Mouse (Mus musculus) gastrocnemius, postnatal 36 days (tissue): ENCODE measurements around the gene Dhx40. TPM values are rescaled to one million over a fixed set of nuclear protein-coding genes. Genes with fewer than 3 reads are reported as not detected.
"Not testable (repeated sequence)": the region's sequence is repeated elsewhere in the genome, so short reads cannot be mapped to it uniquely, and the experiment has no call there.

ENCODE experiments used
- DNase-seq, 2 experiments: peaks; one replicate each; pipeline ENCODE4 v3.0.0; 2022
- intact Hi-C: fragments of 180-260 bp; cut with DNase I; formaldehyde crosslinking; loops from one replicate; pipeline ENCODE4 v1.15.1; 2025
- total RNA-seq, 2 experiments: library from RNA; stranded (reverse); gene quantifications; 2 replicates each; pipeline ENCODE4 v1.2.3; 2021

The Dhx40 gene
- total RNA-seq, 2 experiments from 2014 or later, result 11.2 to 12.7 TPM

- DNase-seq, result no peak
- intact Hi-C loops, result no loop called here
These were observed 15.0 kb upstream of the Dhx40 start for GRCm38 (mm10) chr11:86822531-86822930.

- intact Hi-C loops, result no loop called here
- DNase-seq, result no peak
These were observed 12.0 kb upstream of the Dhx40 start for GRCm38 (mm10) chr11:86819536-86819935.

GRCm38 (mm10) chr11:86818928-86819327, 11.4 kb upstream of the Dhx40 start:
- DNase-seq, result no peak
- intact Hi-C loops, result no loop called here

DNA sequence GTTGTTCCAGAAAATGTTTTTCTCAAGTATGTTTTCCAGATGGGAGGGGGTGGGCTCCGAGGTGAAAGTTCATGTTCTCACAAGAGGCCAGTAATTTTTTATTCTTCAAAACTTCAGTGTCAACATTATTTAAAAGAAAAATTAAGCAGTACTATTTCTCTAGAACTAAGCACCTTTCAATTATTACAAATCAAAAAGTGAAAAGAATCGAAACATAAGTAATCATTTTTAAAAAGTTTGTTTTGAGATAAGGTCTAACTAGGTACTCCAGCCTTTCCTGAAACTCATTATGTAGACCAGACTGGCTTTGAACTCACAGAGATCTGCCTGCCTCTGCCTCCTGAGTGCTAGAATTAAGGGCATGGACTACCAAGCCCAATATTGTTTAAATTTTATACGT, 8.7 kb upstream of the Dhx40 start:
- intact Hi-C loops, DNase-seq: not testable (repeated sequence)

GRCm38 (mm10) chr11:86814481-86814880, 6.9 kb upstream of the Dhx40 start:
- intact Hi-C loops, DNase-seq: not testable (repeated sequence)

GRCm38 (mm10) chr11:86813256-86813655, 5.7 kb upstream of the Dhx40 start:
- DNase-seq, intact Hi-C loops: not testable (repeated sequence)

DNA sequence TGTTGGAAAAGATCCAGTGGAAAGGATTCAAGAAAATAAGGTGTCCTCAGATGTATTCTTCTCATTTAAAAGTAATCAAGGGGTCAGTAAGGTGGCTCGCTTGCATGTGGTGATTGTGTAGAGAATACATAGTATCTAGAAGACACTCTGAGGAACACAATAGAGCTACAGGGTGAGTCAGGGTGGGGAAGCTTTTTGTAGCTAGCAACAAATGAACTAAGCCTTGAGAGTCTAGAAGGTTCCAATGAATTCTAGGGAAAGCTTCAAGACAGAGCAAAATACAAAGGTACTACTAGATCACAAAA, 3.7 kb upstream of the Dhx40 start:
- intact Hi-C loops, result no loop called here
- no peak for DNase-seq

GRCm38 (mm10) chr11:86810572-86811325, 3.2 kb upstream of the Dhx40 start:
- DNase-seq, result no peak
- intact Hi-C loops, result no loop called here

GRCm38 (mm10) chr11:86809828-86810227, 2.3 kb upstream of the Dhx40 start:
- intact Hi-C loops, result no loop called here
- no peak for DNase-seq

GRCm38 (mm10) chr11:86807001-86807477, 507 bp downstream of the Dhx40 start:
- intact Hi-C loops, result no loop called here
- peak in 1 of 2 experiments; percentile 5 for DNase-seq

- no peak for DNase-seq
- intact Hi-C loops, result no loop called here
These were observed 13.4 kb downstream of the Dhx40 start for GRCm38 (mm10) chr11:86794161-86794560.

GRCm38 (mm10) chr11:86787436-86787835, 20.1 kb downstream of the Dhx40 start:
- intact Hi-C loops, DNase-seq: not testable (repeated sequence)

DNA sequence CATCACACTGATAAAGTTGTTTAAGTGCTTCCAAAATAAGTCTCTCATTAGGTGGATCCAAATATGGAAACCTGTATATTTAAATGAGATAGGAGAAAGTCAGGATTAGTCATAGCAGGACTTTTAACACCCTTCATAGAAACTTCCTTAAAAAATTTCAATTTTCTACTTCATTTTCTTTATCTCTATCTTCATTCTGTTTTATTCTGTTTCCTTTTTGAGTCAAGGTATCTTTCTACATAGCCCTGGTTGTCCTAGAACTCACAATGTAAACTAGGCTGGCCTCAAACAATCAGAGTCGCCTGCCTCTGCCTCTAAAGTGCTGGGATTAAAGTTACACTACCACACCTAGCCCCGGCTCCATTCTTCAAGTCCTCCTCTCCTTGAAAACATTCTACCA, 21.8 kb downstream of the Dhx40 start:
- intact Hi-C loops, result no loop called here
- no peak for DNase-seq

GRCm38 (mm10) chr11:86769884-86770283, 37.7 kb downstream of the Dhx40 start:
- intact Hi-C loops, result loop anchor here (5.0 kb wide), 1 partner anchor 232 kb away; no protein-coding TSS in a partner anchor
- DNase-seq, result no peak

- intact Hi-C loops, result no loop called here
These were observed 43.0 kb downstream of the Dhx40 start for GRCm38 (mm10) chr11:86764501-86764900.

DNA sequence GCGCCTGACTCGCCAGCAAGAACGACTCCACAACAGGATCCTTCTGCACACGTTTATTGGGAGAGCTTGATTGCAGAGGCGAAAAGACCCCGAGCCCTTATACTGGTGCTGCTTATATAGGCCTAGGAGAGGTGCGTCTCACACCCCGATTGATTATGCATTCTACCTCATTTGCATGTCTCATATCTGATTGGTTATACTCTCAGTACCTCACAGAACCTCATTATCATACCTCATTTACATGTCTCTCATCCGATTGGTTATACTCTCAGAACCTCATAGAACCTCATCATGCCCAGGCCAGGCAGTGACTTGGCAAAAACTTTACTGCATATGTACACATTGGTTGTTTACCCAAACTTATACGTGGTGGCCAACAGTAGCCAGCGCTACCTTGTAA, 44.4 kb downstream of the Dhx40 start:
- intact Hi-C loops, DNase-seq: not testable (repeated sequence)

More at GRCm38 (mm10) chr11:86764501-86764900, 43.0 kb downstream of the Dhx40 start:
- DNase-seq, result no peak

GRCm38 (mm10) chr11:86760357-86760756, 47.2 kb downstream of the Dhx40 start:
- no peak for DNase-seq
- intact Hi-C loops, result no loop called here

DNA sequence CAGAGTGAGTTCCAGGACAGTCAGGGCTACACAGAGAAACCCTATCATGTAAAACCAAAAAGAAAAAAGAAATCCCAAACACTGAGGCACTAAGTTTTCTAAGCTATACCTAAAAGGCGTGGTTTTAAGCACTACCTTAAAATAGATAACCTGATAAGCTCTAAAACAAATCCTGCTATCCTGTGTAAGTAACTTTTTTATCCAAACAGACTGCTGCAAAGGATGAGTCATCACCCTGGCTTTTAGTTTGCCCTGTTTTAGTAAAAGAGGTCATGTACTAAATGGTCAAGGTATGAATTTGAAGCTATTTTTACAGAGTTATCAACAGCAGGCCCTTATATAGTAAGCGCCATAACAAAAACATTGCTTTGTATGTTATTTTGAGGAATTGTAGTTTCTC, 47.7 kb downstream of the Dhx40 start:
- DNase-seq, result no peak
- intact Hi-C loops, result loop anchor here (5.0 kb wide), 1 partner anchor 43 kb away; no protein-coding TSS in a partner anchor

DNA sequence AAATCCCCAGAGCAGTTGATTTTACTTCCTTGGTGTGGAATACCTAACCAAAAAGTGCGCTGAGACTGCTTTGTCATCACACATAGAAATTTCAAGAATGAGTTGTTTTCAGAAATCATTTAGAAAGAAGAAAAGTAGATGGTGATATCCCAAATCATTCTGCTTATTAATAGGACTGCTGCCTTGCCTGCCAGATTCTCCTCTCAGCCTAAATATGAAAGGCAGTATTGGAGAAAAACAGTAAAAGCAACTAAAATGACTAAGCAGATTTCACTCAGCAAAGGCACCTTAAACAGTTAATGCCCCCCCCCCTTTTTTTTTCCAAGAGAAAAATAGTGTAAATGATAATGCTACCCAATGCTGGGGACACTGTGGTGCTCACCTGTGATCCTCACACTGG, 48.3 kb downstream of the Dhx40 start:
- no peak for DNase-seq
- intact Hi-C loops, result loop anchor here (5.0 kb wide), 1 partner anchor 42 kb away; no protein-coding TSS in a partner anchor

GRCm38 (mm10) chr11:86758559-86758958, 49.0 kb downstream of the Dhx40 start:
- intact Hi-C loops, result loop anchor here (5.0 kb wide), 1 partner anchor 41 kb away; no protein-coding TSS in a partner anchor
- DNase-seq, result no peak

DNA sequence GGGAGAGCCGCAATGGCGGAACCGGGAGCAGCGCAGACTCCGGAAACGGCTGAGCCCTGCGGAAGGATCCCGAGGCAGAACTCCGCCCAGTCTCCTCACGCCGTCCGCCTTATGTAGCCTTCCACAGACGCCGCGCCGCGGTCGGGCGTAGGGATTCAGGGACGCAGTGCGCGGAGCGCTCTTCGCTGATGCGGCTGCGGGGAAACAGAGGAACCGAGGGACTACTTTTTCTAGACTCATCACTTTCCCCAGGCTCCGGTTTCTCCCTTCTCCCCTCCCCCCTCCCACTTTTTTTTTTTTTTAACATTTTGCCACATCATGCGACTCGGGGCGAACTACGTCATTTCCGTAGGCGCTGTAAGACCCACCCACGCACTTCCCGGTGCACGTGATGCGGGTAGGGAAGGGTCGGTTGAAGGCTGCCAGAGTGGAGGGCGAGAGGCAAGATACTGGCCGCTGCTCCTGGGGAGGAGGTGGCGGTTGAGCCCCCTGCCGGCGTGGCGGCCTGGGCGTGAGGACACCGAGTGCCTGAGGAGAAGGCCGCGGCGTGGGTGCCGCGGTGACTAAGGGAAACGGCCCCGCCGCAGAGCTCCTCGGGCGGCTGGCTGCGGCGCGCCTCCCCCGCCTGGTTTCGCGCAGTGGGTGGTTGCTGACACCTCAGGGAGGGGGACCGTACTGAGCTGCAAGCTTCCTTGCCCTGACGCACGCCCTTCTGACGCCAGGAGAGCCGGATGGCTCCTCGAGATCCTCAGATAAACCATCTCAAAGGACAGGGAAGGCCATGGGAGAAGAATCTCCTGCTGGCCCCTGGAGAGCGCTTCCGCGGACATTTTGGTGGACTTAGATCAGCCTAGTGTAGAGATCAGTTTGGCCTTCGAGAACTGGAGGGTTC, 49.8 kb downstream of the Dhx40 start, which contains the start of gene Cltc:
Cltc (minus strand) TSS at position 86 of the 892 bp plus-strand sequence.
- peak; percentile 95 to 96 for DNase-seq
- intact Hi-C loops, result loop anchor here (5.0 kb wide), 1 partner anchor 40 kb away; no protein-coding TSS in a partner anchor
